Mouse (Mus musculus) mouse embryonic stem cell (cell line): ENCODE data around the gene Dusp23.

ENCODE experiments used
- in situ Hi-C, 2 experiments: fragments of 300-500 bp; cut with MboI; formaldehyde crosslinking; loops; 1 replicate in 1 of 2; 3 replicates in 1 of 2; pipeline ENCODE4 v1.14.3; 2019 to 2020; ENCODE audit warnings: low sequenced_read_pairs in 2 of 2, low pct_unique_long_range_greater_than_20kb in 1 of 2, mixed read lengths in 1 of 2; ENCODE audit not compliant: unreplicated experiment in 1 of 2

The Dusp23 gene

GRCm38 (mm10) chr1:172585612-172586567, 46.9 kb downstream of the Dusp23 start:
- in situ Hi-C loops = no loop called here

GRCm38 (mm10) chr1:172585026-172585425, 47.7 kb downstream of the Dusp23 start:
- in situ Hi-C loops = no loop called here

GRCm38 (mm10) chr1:172584271-172584670, 48.5 kb downstream of the Dusp23 start:
- in situ Hi-C loops = no loop called here

GRCm38 (mm10) chr1:172582436-172582835, 50.3 kb downstream of the Dusp23 start:
- in situ Hi-C loops = no loop called here
